Mouse (Mus musculus): ENCODE results near the gene Mtor. TPM values are rescaled to one million over a fixed set of nuclear protein-coding genes. Genes with fewer than 3 reads are reported as not detected.

Mtor gene
- total RNA-seq, 2 experiments from 2014 or later: 85.4 to 91.7 TPM

DNA sequence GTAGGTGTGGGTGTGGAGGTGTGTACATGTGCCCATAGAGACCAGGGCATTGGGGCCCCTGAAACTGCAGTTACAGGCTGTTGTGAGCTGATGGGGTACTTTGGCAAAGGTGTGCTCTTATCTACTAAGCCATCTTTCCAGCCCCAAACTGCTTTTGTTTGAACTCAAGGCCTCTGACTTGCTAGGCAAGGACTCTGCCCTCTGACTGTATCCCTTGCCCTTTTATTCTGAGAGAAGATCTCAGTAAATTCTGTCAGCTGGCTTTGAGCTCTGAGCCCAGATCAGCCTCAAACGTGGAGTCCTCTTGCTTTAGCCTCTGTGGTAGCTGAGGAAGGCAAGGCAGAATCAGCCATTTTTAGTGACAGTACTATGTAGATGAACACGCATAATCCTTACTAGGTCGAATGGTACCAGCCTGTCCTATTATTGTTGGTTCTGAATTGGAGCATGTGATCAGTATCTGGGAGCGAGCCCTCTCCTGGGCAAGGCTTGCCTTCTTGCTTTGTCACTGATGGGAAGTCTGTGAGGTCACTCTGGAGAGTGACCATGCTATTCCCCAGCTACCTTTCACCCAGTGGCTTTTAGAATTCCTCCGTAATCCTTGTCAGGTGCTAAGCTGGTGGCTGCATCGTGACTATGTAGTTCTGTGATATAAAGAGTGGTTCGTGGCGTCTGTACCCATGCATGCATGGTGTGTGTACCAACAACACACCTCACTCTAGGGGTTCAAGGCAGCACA is 24.2 kb downstream of the Mtor start:
- no peak for DNase-seq (ENCODE audit: low spot score in 2 of 2)
- intact Hi-C loops (cut with DNase I): no loop called here

DNA sequence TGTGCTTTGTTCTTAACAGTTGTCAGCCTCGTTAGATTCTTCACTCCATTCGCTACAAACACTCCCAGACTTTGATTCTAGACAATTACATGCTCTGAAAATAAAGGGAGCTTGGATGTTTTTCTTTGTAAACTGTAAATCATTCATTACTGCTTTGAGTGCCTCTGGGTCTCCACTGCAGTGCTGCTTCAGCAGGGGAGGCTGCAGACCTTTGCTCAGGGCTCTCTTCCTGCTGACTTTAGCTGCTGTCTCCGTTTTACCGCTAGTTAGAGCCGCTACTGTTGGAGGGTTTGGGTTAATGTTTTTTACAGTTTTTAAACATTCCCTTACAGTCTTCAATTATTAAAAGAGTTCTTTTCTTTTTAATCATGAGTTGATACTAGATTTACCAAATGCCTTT is 25.1 kb downstream of the Mtor start:
- intact Hi-C loops (cut with DNase I): no loop called here
- DNase-seq (ENCODE audit: low spot score in 2 of 2): no peak

DNA sequence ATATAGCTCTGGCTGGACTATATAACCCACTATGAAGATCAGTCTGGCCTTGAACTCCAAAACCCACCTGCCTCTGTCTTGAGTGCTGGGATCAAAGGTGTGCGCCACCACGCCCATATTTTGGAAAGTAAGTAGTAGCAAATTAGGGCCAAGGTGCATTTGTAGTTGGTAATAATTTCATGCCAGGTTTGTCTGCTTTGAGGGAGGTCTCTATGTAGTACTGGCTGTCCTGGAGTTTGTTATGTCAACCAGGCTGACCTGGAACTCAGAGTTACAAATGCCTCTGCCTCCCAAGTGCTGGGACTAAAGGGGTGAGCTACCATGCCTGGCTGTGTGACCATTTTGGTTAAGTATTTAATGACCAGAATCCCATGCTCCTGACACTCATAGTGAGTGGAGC is 31.8 kb downstream of the Mtor start:
- DNase-seq (ENCODE audit: low spot score in 2 of 2): no peak
- intact Hi-C loops (cut with DNase I): no loop called here

DNA sequence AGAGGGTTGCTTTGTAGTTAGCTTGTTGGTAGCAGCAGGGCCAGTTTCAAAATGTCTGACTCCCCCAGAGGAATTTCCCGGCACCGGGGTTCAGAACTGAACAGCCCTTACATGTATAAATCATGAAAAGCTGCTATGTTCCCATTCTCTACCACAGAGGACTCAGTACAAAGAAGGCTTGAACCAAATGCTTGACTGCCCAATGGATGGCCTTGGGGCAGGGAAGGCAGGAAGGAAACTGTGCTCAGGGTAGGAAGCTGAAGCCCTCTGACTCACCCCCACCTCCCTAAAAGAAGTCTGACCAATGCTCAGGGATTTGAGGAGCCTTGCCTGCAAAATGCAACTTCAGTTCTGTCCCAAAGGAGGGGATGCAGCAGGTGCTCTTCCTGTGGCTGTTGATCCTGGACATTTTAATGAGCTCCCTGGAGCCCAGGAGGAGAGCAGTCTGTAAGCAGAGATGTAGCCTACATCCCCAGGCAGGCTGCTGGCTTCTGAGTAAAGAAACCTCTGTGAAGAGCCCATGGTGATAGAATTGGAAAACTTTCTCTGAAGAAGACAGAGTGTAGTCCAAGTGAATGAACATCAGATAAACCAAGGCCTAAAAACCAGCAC is 33.3 kb downstream of the Mtor start:
- intact Hi-C loops (cut with DNase I): no loop called here
- DNase-seq (ENCODE audit: low spot score in 2 of 2): no peak

DNA sequence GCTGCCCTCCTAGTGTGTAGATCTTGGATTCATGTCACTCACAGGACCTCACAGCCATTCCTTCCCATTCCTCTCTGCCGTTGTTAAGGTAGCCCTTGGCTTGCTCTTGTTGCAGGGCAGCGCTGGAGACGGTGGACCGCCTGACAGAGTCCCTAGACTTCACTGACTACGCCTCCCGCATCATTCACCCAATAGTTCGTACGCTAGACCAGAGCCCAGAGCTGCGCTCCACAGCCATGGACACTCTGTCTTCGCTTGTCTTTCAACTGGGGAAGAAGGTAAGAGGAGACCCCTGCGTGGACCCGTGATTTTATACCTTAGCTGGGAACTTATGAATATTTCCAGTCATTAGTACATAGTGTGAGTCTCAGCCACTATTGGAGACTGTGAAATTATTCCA is 36.1 kb downstream of the Mtor start:
- no peak for DNase-seq (ENCODE audit: low spot score in 2 of 2)
- intact Hi-C loops (cut with DNase I): no loop called here

DNA sequence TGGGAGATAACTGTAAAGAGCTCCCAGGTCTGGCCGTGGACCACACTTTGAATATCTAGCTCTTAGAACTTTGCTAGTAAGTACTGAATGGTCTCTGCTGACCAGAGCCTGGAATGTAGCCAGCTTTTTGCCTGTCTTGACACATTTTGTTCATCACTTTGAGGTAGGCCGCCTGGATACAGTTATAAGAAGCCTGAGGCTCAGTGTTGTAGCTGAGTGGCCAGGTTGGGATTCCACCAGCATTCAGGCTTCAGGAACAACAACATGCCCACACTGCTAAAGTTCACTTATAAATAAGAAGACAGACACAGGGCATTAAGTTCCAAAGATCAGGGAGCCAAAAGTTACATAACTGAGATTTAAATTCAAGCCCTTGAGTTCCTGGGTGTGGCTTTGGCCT is 39.4 kb downstream of the Mtor start:
- no peak for DNase-seq (ENCODE audit: low spot score in 2 of 2)
- intact Hi-C loops (cut with DNase I): no loop called here

DNA sequence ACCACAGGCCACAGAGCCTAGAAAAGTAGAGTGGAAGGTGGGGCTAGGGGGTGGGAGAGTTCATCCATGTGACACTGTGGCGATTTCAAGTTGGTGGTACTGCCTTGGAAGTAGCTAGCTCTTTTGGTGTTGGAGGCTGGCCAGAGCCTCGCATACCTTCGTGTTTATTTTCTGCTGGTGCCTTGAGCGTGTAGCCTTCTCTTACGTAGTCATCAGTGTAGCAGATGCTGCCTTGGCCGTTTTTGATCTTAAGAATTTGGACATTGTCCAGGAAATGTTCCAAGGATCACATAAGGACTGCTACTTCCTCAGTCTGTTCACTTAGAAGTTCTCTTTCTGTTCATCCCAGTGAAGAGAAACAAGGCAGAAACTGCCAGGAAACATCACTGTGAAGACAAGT is 42.1 kb downstream of the Mtor start:
- peak in 1 of 2 experiments; percentile 39 for DNase-seq (ENCODE audit: low spot score in 2 of 2)
- intact Hi-C loops (cut with DNase I): no loop called here

DNA sequence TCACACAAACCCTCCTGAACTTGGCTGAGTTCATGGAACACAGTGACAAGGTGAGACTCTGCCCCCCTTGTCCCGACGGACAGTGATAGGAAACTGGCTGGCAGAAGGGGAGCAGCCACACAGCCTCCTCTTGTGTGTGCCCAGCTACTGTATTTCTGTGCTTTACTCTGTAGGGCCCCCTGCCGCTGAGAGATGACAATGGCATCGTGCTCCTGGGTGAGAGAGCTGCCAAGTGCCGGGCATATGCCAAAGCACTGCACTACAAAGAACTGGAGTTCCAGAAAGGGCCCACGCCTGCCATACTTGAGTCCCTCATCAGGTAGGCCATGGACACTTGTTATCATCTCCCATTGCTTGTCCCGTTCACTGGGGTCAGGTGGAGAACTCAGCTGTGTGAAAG is 43.0 kb downstream of the Mtor start:
- intact Hi-C loops (cut with DNase I): no loop called here

DNA sequence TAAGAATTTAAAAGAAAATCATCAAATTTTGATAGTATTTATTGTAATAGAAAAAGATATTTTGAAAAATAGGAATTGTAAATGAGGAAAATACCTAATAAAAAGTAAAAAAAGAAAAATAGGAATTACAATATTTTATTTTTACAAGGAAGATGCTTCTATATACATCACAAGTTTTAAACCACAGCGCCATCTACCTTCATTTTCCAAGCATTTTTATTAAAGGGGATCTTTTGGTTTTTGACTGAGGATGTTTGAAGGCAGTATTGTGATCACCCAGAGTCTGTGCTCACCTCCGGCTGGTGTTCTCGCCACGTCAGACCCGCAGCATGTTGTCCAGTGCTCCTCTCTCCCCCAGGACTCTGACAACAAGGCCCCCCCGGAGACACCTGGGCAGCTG is 46.7 kb downstream of the Mtor start:
- intact Hi-C loops (cut with DNase I): no loop called here
- no peak for DNase-seq (ENCODE audit: low spot score in 2 of 2)

More for the DNA sequence above, 43.0 kb downstream of the Mtor start:
- peak in 1 of 2 experiments; percentile 47 for DNase-seq (ENCODE audit: low spot score in 2 of 2)

DNA sequence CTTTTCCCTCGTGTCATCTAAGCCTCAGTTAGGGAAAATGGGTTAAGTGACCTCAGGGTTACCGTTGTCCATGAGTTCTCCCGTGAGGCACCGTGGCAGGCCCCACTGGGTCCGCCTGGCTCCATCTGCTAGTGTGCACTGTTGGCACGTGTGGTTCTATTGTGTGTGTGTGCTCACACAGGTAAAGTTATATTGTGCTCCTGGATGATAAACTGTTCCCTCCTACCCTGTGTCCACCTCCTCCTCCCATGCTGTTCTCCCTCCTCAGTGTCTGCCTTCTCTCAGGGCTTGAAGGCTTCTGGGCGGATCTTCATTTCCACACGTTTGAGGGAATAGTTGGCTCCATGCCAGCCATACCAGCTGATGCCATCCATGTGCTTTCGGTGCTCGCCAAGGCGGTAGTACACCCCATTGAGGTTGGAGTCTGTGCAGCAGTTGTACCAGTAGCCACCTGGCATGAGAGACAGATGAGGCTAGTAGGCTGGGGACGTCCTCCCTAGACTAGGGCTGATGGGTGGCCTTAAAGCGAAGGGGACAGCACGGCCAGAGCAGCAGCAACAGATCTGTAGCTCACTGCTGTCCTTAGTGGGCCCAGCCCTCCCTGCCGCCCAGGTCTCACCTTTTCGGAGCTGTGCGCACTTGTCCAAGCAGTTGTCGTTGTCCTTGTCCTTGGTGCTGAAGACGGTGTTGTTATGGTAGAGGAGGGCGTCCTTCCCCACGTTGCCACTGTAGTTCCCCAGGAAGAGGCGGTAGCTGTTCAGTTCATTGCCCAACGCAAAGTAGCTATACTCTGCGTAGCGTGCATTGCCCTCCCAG is 47.7 kb downstream of the Mtor start:
- peak; percentile 65 to 67 for DNase-seq (ENCODE audit: low spot score in 2 of 2)
- intact Hi-C loops (cut with DNase I): no loop called here

DNA sequence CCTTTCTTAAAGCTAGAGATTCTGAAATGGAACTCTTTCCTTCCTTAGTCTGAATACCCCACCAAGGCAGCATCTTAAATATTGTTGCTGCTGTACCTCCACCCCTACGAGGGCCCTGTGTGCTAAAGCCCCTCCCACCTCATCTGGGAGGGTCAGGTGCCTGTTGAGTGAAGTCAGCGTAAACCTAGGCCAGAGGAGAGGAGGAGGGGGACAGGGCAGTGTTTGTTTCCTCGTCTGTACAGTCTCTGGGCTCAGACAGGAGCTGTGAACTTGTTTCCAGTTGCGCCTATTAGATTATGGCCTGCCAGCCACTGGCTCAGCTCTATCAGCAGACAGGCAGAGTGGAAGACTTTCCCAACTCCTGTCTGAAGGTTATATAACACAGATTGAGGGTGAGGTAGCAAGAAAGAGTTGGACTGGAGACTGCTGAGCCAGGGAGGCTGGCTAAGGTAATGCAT is 52.0 kb downstream of the Mtor start, which contains the start of gene Angptl7:
Angptl7 (minus strand) TSS at position 51 of the 458 bp plus-strand sequence.
- no peak for DNase-seq (ENCODE audit: low spot score in 2 of 2)
- intact Hi-C loops (cut with DNase I): no loop called here

DNA sequence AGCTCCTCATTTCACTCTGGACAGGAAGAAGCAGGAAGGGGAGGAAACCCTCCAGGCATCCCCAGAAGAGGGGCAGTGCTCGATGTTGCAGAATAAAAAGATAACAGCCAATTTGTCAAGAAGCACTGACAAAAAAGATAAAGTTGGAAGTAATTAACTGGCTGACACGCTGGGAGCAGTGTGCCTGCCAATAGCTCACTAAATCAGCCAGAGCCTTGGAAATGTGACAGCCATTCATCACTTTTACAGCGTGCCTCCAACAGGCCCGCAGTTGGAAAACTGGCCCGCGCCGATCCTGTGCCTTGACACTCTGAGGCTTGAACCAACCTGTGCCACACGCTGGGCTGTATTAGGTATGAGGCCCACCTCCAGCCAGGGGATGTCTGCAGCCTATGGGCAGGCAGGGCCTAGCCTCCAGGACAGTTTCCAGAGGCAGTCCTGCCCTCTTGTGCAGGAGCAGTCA is 56.1 kb downstream of the Mtor start:
- peak in 1 of 2 experiments; percentile 63 for DNase-seq (ENCODE audit: low spot score in 2 of 2)

DNA sequence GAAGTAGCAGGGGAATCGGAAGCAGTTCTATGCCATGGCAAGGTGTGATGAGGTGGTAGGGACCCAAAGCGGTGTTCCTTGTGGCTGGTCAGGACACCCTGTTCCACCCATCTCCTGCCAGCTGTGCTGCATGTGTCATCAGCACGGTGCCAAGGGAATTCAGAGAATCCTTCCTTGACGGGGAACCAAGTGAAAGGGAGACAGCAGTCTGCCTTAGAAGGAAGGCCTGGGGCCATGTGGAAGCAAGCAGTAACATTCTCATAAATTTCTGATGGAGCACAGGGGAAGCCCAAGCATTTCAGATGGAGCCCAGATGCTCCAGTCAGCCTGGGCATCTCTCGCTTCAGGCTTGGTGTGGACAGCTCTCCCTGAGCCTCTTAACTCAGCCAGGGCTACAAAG is 59.2 kb downstream of the Mtor start:
- intact Hi-C loops (cut with DNase I): no loop called here
- DNase-seq (ENCODE audit: low spot score in 2 of 2): no peak

More for the DNA sequence above, 56.1 kb downstream of the Mtor start:
- intact Hi-C loops (cut with DNase I): no loop called here

DNA sequence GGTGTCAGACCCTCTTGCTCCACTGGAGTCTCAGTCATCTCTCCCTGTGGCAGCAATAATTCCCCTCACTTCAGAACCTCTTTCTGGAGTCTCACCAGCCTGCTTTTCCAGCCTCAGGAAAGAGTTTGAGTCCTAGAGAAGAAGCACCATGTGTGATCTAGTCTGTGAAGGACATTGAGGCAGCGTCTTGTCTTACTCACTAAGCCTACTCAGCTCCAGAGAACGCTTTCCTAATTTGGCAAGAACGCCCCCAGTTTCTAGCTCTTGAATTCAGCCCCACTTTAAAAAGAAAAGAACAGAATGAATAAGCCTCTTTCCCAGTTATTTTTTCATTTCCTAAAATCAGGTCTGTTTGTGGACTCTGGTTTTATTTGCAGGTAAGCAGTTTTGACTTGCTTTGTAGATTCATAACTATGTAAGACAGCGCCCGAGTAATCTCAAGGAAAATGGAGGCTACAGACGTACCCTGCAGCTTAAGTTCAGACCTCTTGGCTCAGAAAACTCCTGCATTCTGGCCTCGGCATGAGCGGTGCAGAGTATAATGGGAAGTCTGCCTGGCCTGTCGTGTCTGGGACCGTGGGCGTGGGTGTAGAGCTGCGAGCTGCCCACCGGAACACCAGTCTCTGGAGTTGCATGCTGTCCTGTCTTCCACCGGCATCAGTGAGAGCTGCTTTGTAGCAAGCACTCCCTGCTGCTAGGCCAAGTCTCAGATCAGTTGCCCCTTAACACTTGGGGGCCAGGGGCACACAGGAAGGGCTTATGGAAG is 59.9 kb downstream of the Mtor start:
- DNase-seq (ENCODE audit: low spot score in 2 of 2): peak; percentile 46 to 92
- intact Hi-C loops (cut with DNase I): no loop called here

DNA sequence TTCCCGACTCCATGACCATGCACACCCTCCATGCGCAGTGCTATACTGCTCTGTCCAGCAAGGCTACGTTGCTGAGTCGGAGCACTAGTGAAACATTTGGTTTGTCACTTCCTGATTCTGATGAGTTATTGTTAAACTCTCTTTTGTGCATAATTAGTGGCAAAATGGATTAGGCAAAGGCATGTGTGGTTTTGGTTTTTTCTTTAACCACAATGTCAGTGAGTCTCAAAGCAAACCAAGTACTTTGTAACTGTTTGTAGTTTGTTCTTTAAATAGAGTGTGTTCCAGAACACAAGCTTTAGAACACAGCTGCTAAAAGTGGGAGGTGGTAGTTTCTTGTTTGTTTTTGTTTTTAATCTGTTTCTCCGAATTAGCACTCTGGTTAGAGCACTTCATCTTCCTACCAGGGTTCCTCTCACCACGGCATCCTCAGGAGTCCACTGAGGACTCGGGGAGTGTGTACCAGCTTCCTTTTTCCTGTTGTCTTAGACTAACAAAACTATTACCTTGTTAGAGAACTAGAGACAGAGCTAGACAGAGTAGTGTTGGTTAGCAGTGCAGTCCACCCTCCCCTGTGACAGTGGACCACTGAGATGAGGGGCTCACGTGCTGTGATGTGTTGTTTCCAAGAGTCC is 61.2 kb downstream of the Mtor start:
- no peak for DNase-seq (ENCODE audit: low spot score in 2 of 2)
- intact Hi-C loops (cut with DNase I): no loop called here

DNA sequence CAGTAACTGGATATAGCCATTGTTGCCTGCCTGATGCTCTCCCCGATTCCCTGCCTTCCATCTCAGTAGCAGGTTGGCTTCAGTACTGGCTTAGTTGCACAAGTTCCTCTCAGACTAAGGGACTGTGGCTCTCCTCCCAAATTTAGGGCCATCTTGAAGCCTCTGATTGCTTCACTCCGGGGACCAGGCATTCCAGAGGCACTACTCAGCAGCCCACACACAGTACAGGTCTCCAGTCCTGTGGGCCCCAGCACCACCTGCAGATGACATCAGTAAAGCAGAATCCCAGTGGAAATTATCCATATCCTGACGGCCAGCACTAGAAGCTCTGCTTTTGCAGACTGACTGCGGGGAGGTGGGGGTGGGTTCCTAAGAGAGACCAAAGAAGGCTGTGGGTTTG is 62.3 kb downstream of the Mtor start:
- no peak for DNase-seq (ENCODE audit: low spot score in 2 of 2)
- intact Hi-C loops (cut with DNase I): no loop called here

DNA sequence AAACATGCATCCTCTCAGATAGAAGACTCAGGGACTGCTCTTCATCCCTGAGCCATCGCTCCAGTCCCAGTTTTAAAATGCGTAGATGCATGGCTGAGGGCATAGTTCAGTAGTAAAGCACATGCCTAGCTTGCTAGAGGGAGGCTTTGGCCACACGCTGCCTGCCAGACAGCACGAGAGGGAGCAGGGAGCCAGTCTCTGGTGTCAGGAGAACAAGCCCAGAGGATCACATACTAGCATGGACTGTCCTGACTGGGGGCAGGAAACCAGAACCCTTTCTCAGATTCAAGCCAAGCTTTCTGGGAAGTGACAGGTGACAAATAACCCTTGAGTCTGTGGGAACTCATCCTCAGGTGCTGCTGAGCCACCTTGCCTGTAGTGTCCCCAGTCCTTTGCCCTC is 62.9 kb downstream of the Mtor start:
- no peak for DNase-seq (ENCODE audit: low spot score in 2 of 2)
- intact Hi-C loops (cut with DNase I): no loop called here

DNA sequence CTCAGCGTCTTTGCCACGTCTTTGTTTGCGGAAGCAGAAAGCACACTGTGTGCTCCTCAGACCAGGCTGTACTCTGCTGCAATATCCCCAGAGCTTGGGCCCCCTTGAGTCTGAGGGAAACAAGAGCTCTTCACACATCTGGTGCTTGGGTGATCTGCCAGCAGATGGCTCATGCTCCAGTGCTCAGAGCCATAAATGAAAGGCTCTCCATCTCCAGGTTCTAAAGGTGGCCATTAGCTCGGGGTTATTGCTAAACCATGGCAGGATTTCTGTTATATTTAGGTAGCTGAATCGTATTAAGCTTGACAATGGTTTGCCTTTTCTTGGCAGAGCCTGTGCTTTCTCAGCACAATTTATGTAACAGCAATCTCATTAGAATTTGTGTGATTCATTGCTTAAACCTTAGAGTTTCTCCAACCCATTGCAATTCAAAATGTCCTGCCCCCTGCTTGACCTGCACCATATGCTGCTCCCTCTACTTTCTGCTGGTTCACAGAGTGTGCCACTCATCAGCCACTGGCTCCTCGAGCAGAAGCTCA is 64.7 kb downstream of the Mtor start:
- DNase-seq (ENCODE audit: low spot score in 2 of 2): peak; percentile 39 to 61
- intact Hi-C loops (cut with DNase I): no loop called here

DNA sequence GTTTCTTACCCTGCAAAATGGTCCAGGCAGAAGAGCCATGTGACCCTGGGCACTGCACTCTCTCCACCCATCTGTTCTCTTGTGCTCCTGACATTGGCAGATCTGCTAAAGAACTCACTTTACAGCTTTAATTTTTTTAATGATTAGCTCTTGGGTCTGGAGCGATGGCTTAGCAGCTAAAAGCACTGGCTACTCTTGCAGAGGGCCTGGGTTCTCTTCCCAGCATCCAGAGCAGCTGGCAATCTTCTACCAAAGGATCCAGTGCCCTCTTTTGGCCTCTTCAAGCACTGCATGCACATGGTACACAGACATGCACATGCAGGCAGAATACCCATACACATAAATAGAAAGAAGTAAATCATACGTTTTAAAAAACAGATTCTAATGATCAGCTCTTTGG is 66.9 kb downstream of the Mtor start:
- intact Hi-C loops (cut with DNase I): no loop called here
- DNase-seq (ENCODE audit: low spot score in 2 of 2): no peak

Measured in left cerebral cortex, postnatal 25 days (tissue).